8 mouse cellular contexts compared by ENCODE assay signal in genomic region chr16:20097069-20097710, GRCm38 (mm10). TPM values are rescaled to one million over a fixed set of nuclear protein-coding genes. Genes with fewer than 3 reads are reported as not detected.
DNase-seq lines count a peak whose midpoint lies in the region; ATAC-seq and TF ChIP-seq lines count a peak whose summit lies in the region.

TSS of gene Klhl24 (plus strand) at chr16:20097542.

- H3K4me1 ChIP-seq in cortical plate, adult 2 months (ENCODE audit: control insufficient read depth, insufficient read depth, low read length) = no peaks in the 10 kb centered on the region; the same call in 1 of the 2 replicates
- peaks cover 20% of the 10 kb centered on the region; the same call in 1 of the 2 replicates for H3K4me1 ChIP-seq in megakaryocyte, embryonic 14.5 days

- peaks cover 37% of the 10 kb centered on the region for H3K36me3 ChIP-seq in megakaryocyte, embryonic 14.5 days (replicated peaks; ENCODE audit: low read length)

- peak; percentile 89 for ATAC-seq in activated CD4-positive, CD25-positive, alpha-beta regulatory T cell, adult 4 months

- TF ChIP-seq POLR2A in cortical plate, adult 2 months (IDR thresholded peaks at IDR 0.05; ENCODE audit: extremely low read depth, insufficient read depth, low read length) = peak; percentile 95

- peak; percentile 47 for TF ChIP-seq CTCF in cortical plate, adult 2 months (IDR thresholded peaks at IDR 0.05; ENCODE audit: extremely low read depth, insufficient read depth, low read length)

- H3K27me3 ChIP-seq in megakaryocyte, embryonic 14.5 days (replicated peaks) = no peaks in the 10 kb centered on the region

- peak; percentile 90 to 92 for DNase-seq in gastrocnemius, adult 8-10 months (ENCODE audit: low spot score in 2 of 2)
- peak; percentile 88 for DNase-seq in hindlimb bud, embryonic 11.5 days (ENCODE audit: extremely low spot score, low read depth, low spot score)
- peak; percentile 81 to 96 for DNase-seq in left cerebral cortex, adult 8-10 months (ENCODE audit: low spot score in 2 of 2)
- peak; percentile 96 to 97 for DNase-seq in right cerebral cortex, postnatal 10 days (ENCODE audit: low spot score in 2 of 2)
- DNase-seq in urinary bladder, postnatal 36 days (ENCODE audit: low spot score in 2 of 2) = peak; percentile 88 to 93

- H3K27ac ChIP-seq in cortical plate, adult 2 months (ENCODE audit: insufficient read depth, low read length) = peak within 1 kb of the TSS; percentile 99

- H3K4me3 ChIP-seq in cortical plate, adult 2 months (ENCODE audit: insufficient read depth, low read length) = peak within 1 kb of the TSS; percentile 82
- peak within 1 kb of the TSS; percentile 94 for H3K4me3 ChIP-seq in megakaryocyte, embryonic 14.5 days (replicated peaks)

- peaks cover 7% of the 10 kb centered on the region for H3K9me3 ChIP-seq in megakaryocyte, embryonic 14.5 days

RNA-seq across cellular contexts. Expression of gene Klhl24, which starts in this region (rescaled TPM):
- 10 to 100 TPM; 24.3 to 29.0 TPM for polyA plus RNA-seq in activated CD4-positive, CD25-positive, alpha-beta regulatory T cell, adult 4 months (2017; shearing (Covaris generic))
- 28.9 and 31.3 TPM in 2 replicates for polyA plus RNA-seq in cortical plate, adult 2 months (2012; rRNA removed)
- 100 to 1,000 TPM; 149 to 159 (median 156) TPM for total RNA-seq in gastrocnemius, adult 8-10 months (2022)
- 10 to 100 TPM; 75.5 to 87.5 (median 82.7) TPM for total RNA-seq in left cerebral cortex, adult 8-10 months (2022)
- 0.66 and 3.7 TPM in 2 replicates for polyA plus RNA-seq in megakaryocyte, embryonic 14.5 days (2012; ENCODE audit: insufficient read depth, low replicate concordance)

Comparison
In these comparisons a context has a peak if more than half of its experiments do, and no peak if none do; other contexts are left out.
1. Peak in every context shown above with its lines: DNase-seq, ATAC-seq, H3K4me3 ChIP-seq and H3K27ac ChIP-seq.